In genomic region chr5:90771880-90772653, GRCm38 (mm10) we compare ENCODE assay signal across 8 mouse cellular contexts. TPM values are rescaled to one million over a fixed set of nuclear protein-coding genes. Genes with fewer than 3 reads are reported as not detected.
DNase-seq lines count a peak whose midpoint lies in the region; ATAC-seq and TF ChIP-seq lines count a peak whose summit lies in the region.

Gene Pf4 (plus strand): TSS chr5:90772435.

- no peak within 1 kb of the TSS for H3K4me2 ChIP-seq in intestine, postnatal 0 days (replicated peaks; ENCODE audit: low read depth)
- H3K4me2 ChIP-seq in lung, embryonic 16.5 days (ENCODE audit: low read depth, low read length) = no peak within 1 kb of the TSS

- no peaks in the 10 kb centered on the region for H3K27me3 ChIP-seq in intestine, postnatal 0 days (replicated peaks; ENCODE audit: control insufficient read depth, insufficient read depth, low read length)
- H3K27me3 ChIP-seq in lung, embryonic 16.5 days (ENCODE audit: control insufficient read depth, insufficient read depth, low read depth, low read length) = no peaks in the 10 kb centered on the region

- no peak within 1 kb of the TSS for H3K9ac ChIP-seq in intestine, postnatal 0 days (ENCODE audit: low read depth, low read length)
- no peak within 1 kb of the TSS for H3K9ac ChIP-seq in lung, embryonic 16.5 days (ENCODE audit: low read length)

- peak within 1 kb of the TSS; percentile 45 for H3K4me3 ChIP-seq in gastrocnemius, adult 2 months
- H3K4me3 ChIP-seq in intestine, postnatal 0 days (ENCODE audit: low read depth, low read length) = no peak within 1 kb of the TSS
- no peak within 1 kb of the TSS for H3K4me3 ChIP-seq in lung, embryonic 16.5 days (ENCODE audit: low read length)

- no peaks in the 10 kb centered on the region for H3K4me1 ChIP-seq in intestine, postnatal 0 days (replicated peaks; ENCODE audit: control insufficient read depth, insufficient read depth, low read length)
- peaks cover 10% of the 10 kb centered on the region for H3K4me1 ChIP-seq in lung, embryonic 16.5 days (replicated peaks; ENCODE audit: control insufficient read depth, insufficient read depth, low read length)

- DNase-seq in gastrocnemius, adult 2 months = no peak
- no peak for DNase-seq in gastrocnemius, postnatal 36 days
- DNase-seq in heart, adult 11 months = peak; percentile 98
- DNase-seq in layer of hippocampus, postnatal 14 days (ENCODE audit: low spot score in 2 of 2) = no peak
- DNase-seq in ovary, postnatal 10 days (ENCODE audit: low spot score) = no peak
- DNase-seq in natural killer cell, adult 2 months (ENCODE audit: low spot score in 2 of 2) = no peak

- no peak for TF ChIP-seq CTCF in gastrocnemius, adult 2 months (IDR thresholded peaks at IDR 0.05)
- TF ChIP-seq CTCF in intestine, postnatal 0 days (IDR thresholded peaks at IDR 0.05; ENCODE audit: low read depth) = no peak

- peak within 1 kb of the TSS; percentile 49 for H3K27ac ChIP-seq in gastrocnemius, adult 2 months
- H3K27ac ChIP-seq in intestine, postnatal 0 days (ENCODE audit: low read depth, low read length) = no peak within 1 kb of the TSS
- no peak within 1 kb of the TSS for H3K27ac ChIP-seq in lung, embryonic 16.5 days (ENCODE audit: low read length)

- no peaks in the 10 kb centered on the region for H3K36me3 ChIP-seq in intestine, postnatal 0 days (ENCODE audit: control insufficient read depth, insufficient read depth)
- no peaks in the 10 kb centered on the region for H3K36me3 ChIP-seq in lung, embryonic 16.5 days (ENCODE audit: control insufficient read depth, insufficient read depth, low read length)

- intact Hi-C loops in gastrocnemius, adult 2 months (cut with DNase I) = no loop called here
- intact Hi-C loops in gastrocnemius, postnatal 36 days (cut with DNase I) = no loop called here

- 69% methylated on average over 16 of the region's 16 CpGs for WGBS in intestine, postnatal 0 days
- WGBS in lung, embryonic 16.5 days = 48% methylated on average over 16 of the region's 16 CpGs

- ATAC-seq in intestine, postnatal 0 days = no peak
- ATAC-seq in lung, embryonic 16.5 days (ENCODE audit: low read depth) = peak; percentile 83

- H3K9me3 ChIP-seq in intestine, postnatal 0 days (ENCODE audit: control insufficient read depth) = no peaks in the 10 kb centered on the region
- H3K9me3 ChIP-seq in lung, embryonic 16.5 days (ENCODE audit: control insufficient read depth, low read length) = no peaks in the 10 kb centered on the region

RNA-seq across cellular contexts. Expression of gene Pf4, which starts in this region (rescaled TPM):
- total RNA-seq in gastrocnemius, adult 2 months (2021) = 10 to 100 TPM in 1 of 2 experiments, 1 to 10 TPM in 1; 5.4 to 12.4 TPM
- total RNA-seq in gastrocnemius, postnatal 36 days (2021) = 10 to 100 TPM in 1 of 2 experiments, 1 to 10 TPM in 1; 7.0 to 12.9 TPM
- polyA plus RNA-seq in intestine, postnatal 0 days (2015; fragmentation: Nextera tagmentation; extraction: Ambion mirVana) = 58.0 and 64.6 TPM in 2 replicates
- 72.7 and 86.3 TPM in 2 replicates for polyA plus RNA-seq in lung, embryonic 16.5 days (2015; fragmentation: Nextera tagmentation; extraction: Ambion mirVana)
- total RNA-seq in layer of hippocampus, postnatal 14 days (2021) = 1 to 10 TPM; 2.3 to 5.0 TPM
